Mouse (Mus musculus) embryonic fibroblast, embryonic 13.5 days (primary cell): ENCODE measurements at regions not wholly inside any gene's neighbourhood (a gene's known extent, or its start where the extent isn't known, plus 50 kb on each side); places are given as distances from the start of the nearest gene placed in this dataset.

Source experiments
- CTCF ChIP-seq: IDR thresholded peaks from 2 replicates; pipeline ENCODE4 v1.5.1; 2011; ENCODE audit warnings: mild to moderate bottlenecking, control low read depth, low read length, moderate library complexity, borderline replicate concordance; ENCODE audit not compliant: insufficient read depth
- POLR2A ChIP-seq: IDR thresholded peaks from 2 replicates; pipeline ENCODE4 v1.6.1; 2011; ENCODE audit warnings: low read depth, mild to moderate bottlenecking, control low read depth, low read length, moderate library complexity

DNA sequence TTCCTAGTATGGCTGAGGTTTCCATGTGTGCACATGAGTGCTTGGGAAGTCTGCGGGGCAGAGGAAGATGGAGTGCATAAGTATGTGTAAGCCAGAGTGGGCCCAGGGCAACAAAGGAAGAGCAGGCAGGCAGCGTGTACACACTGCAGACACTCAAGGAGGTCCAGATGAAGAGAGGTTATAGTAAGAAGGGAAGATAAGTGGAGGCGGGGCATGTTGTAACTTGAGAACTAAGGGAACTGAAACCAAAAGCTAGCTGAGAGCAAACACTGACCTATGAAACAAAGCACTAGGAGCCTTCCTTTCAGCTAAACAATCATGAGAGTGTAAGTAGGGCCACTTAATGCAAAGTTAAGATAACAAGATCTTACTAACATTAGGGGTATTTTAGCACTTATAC lies 249.3 kb upstream of the Thrb start:
- no peak for TF ChIP-seq POLR2A
- TF ChIP-seq CTCF: no peak
